Mouse (Mus musculus) lung, postnatal 0 days (tissue): ENCODE data around the gene Utp14a. TPM values are rescaled to one million over a fixed set of nuclear protein-coding genes. Genes with fewer than 3 reads are reported as not detected.
A peak's percentile ranks its signal among the peaks of the same experiment; 100 is the strongest.

Source experiments
- ATAC-seq: fragments of 200-750 bp; cut with Nextera tagmentation; 2 replicates; pipeline ENCODE4 v1.8.0; 2017; ENCODE audit warnings: moderate library complexity
- DNase-seq: peaks from one replicate; pipeline ENCODE4 v3.0.0-alpha.2; 2016; ENCODE audit warnings: low spot score
- H3K27ac ChIP-seq: fragments of 300-500 bp; sonication (generic); 2 replicates; pipeline ENCODE4 v1.5.1; 2014; ENCODE audit warnings: antibody characterized with exemption, mild to moderate bottlenecking, low read length, mixed read lengths
- H3K27me3 ChIP-seq: fragments of 300-500 bp; sonication (generic); replicated peaks from 2 replicates; pipeline ENCODE4 v1.6.1; 2014; ENCODE audit warnings: low read length, mixed read lengths; ENCODE audit not compliant: insufficient read depth
- H3K36me3 ChIP-seq: fragments of 300-500 bp; sonication (generic); 2 replicates; pipeline ENCODE4 v1.6.1; 2014; ENCODE audit warnings: low read length, mixed read lengths; ENCODE audit not compliant: insufficient read depth
- H3K4me1 ChIP-seq: fragments of 300-500 bp; sonication (generic); 2 replicates; pipeline ENCODE4 v1.6.1; 2014; ENCODE audit warnings: antibody characterized with exemption, low read depth, low read length, mixed read lengths; ENCODE audit not compliant: insufficient read depth
- H3K4me2 ChIP-seq: fragments of 300-500 bp; sonication (generic); replicated peaks from 2 replicates; pipeline ENCODE4 v1.6.1; 2014; ENCODE audit warnings: low read depth, mild to moderate bottlenecking, low read length, moderate library complexity, mixed read lengths
- H3K4me3 ChIP-seq: fragments of 300-500 bp; sonication (generic); 2 replicates; pipeline ENCODE4 v1.5.1; 2014; ENCODE audit warnings: low read depth, low read length
- H3K9ac ChIP-seq: fragments of 300-500 bp; sonication (generic); replicated peaks from 2 replicates; pipeline ENCODE4 v1.6.1; 2014; ENCODE audit warnings: low read depth, mild to moderate bottlenecking
- H3K9me3 ChIP-seq: fragments of 300-500 bp; sonication (generic); 2 replicates; pipeline ENCODE4 v1.6.1; 2016; ENCODE audit warnings: low read length, mixed read lengths
- CTCF ChIP-seq: IDR thresholded peaks from 2 replicates; pipeline ENCODE4 v1.5.1; 2016; ENCODE audit warnings: antibody characterized with exemption, mild to moderate bottlenecking
- EP300 ChIP-seq: IDR thresholded peaks from 2 replicates; pipeline ENCODE4 v1.6.1; 2016; ENCODE audit warnings: antibody characterized with exemption, mild to moderate bottlenecking, control low read depth
- WGBS: fragments of 180-500 bp; shearing (Covaris S2); extraction: QIAGEN DNeasy Blood & Tissue Kit; methylation state at CpG from one replicate; pipeline ENCODE4 v1.1.7; 2014; 5-methylcytosine and 5-hydroxymethylcytosine counted together
- polyA plus RNA-seq: library from polyadenylated mRNA; unstranded; fragments of >200 nt; fragmentation: Nextera tagmentation; extraction: Ambion mirVana; gene quantifications from 2 replicates; pipeline ENCODE4 v1.2.1, GENCODE M21; 2015

Utp14a gene
- polyA plus RNA-seq, 1 experiment from 2014 or later, result 11.0 TPM

DNA sequence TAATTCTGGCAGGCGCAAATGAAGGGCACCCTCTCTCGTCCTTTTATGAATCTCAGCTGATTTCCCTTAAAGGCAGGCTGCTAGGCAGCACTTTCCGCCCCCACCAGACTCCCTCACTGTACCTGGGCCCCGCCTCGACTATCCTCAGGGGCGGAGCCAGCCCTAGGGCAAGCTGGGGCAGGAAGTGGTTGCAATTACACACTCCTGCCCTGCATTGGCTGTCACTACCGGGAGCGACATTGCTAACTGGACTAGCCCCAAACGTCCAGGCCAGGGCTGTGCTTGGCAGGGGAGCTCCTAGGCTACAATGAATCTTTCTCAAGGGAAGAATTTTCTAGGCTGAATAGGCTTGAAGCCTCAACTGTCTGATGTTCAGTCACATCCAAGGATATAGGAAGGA, 61.5 kb downstream of the Utp14a start:
- no peak overlapping the region for H3K9ac ChIP-seq
- ATAC-seq (0 out of 2 replicates have a peak, but pooled peaks have one; percentile 35), DNase-seq (peak; percentile 20)
- H3K4me1 ChIP-seq, result no peaks in the 10 kb centered on the region
- H3K9me3 ChIP-seq, result no peaks in the 10 kb centered on the region
- no peak overlapping the region for H3K4me2 ChIP-seq
- no peaks in the 10 kb centered on the region for H3K27me3 ChIP-seq
- 17% methylated on average over 9 of the region's 9 CpGs for WGBS
- H3K27ac ChIP-seq, result no peak overlapping the region
- TF ChIP-seq CTCF, result no peak
- no peak for TF ChIP-seq EP300
- H3K36me3 ChIP-seq, result no peaks in the 10 kb centered on the region
- no peak overlapping the region for H3K4me3 ChIP-seq

Other genes starting within 250 kb of the Utp14a start
- gene Apln, start 222.0 kb upstream of the Utp14a start, polyA plus RNA-seq, result 12.7 and 12.9 TPM in 2 replicates
- 0.54 and 0.64 TPM in 2 replicates for gene Xpnpep2, start 148.1 kb upstream of the Utp14a start, polyA plus RNA-seq
- 4.5 and 4.8 TPM in 2 replicates for gene Sash3, start 110.4 kb upstream of the Utp14a start, polyA plus RNA-seq
- gene Zdhhc9, start 48.0 kb upstream of the Utp14a start, polyA plus RNA-seq, result 3.9 and 4.2 TPM in 2 replicates
- 3.1 and 3.7 TPM in 2 replicates for gene Bcorl1, start 84.5 kb downstream of the Utp14a start, polyA plus RNA-seq
- 3.5 and 3.8 TPM in 2 replicates for gene Elf4, start 206.3 kb downstream of the Utp14a start, polyA plus RNA-seq